Mouse (Mus musculus): ENCODE data around the gene Lrrc1.

Lrrc1 gene

DNA sequence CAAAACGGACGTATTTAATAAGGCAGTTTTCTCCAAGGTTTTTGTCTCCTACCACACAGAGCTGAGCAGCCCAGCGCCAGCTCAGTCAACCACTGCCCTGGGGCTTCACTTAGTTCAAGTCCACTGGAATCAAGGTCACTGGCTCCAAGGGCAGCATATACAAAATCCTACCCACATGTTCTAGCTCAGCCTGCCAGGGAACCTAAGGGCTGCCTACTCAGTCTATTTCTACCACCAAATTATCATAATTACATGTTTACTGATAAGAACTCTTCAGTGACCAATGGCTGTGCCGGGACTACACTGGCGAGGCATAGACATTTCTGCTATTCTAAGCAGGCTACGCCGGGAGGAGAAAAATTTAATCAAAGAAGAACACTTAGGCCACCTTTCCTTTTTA, 80.8 kb downstream of the Lrrc1 start:
- peak; percentile 58 to 61 for DNase-seq (ENCODE audit: low spot score in 2 of 2)

DNA sequence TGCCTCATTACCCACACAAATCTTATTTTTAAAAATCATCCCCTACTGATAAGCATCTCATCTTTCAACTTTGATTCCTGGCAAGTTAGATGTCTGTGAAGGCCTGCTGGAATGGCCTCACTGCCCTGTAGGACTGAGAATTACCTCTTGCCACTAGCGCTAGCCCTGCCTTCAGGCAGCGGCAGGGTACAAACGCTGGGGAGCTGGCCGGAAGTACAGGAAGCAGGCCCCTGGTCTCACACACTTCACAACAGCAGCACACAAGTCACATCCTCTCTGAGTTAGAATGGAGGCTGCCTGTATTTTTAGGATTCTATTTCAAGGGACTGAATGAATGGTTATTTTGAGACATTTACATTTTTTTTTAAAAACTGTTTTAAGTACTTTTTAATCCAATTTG, 81.5 kb downstream of the Lrrc1 start:
- no peak for DNase-seq (ENCODE audit: low spot score in 2 of 2)

DNA sequence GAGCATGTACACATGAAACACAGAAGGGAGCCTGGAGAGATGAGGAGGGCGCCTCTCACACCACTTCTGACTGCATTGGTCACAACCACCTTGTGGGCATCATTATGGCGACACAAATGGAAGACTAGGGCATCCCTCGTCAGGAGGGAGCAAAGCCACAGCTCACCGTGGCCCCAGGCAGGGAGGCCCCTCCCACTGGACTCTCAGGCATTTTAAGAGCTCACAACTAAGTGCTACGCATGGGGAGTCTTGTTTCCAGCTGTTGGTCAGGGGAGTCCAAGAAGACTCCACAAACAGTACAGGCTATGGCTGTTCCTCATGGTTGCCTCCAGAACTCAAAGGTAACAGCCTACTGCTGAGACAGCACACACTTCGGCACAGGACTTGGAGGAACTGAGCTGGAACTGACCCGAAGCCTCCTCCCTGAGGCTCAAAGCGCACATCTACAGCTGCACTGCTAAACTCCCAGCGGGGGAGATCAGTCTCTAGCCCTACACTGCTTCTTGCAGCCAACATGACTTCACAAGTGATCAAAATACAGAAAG, 83.2 kb downstream of the Lrrc1 start:
- no peak for DNase-seq (ENCODE audit: low spot score in 2 of 2)

DNA sequence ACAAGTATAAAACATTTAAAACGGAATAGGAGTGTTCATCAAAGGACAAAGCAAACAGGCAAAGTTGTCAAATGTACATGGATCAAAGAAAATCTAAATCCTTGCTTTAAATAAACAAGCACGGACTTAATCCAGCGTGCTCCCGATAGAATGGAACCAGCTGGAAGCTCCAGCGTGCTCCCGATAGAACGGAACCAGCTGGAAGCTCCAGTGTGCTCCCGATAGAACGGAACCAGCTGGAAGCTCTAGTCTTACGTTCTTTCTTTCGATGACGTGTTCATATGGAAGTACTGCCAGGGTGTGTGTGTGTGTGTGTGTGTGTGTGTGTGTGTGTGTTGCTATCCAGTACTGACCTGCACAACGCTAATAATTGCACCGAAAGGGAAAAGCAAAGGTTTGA, 84.3 kb downstream of the Lrrc1 start:
- DNase-seq (ENCODE audit: low spot score in 2 of 2): no peak

DNA sequence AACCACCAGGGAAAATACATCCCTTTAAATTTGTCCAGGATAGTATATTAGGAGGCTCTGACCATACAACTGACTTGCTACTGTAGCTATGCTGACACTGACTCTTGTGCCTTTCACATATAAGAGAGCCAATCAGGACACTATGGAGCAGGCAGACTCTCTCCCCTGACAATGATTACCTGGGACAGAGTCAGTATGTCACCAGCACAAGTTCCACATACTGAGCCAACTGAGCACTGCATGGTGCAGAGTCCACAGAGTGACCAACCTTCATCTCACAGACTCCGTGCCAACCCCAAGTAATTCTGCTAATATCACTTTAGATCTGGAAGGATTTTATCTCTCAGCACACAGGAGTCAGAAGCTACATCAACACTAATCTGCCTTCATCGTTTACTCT, 85.3 kb downstream of the Lrrc1 start:
- no peak for DNase-seq (ENCODE audit: low spot score in 2 of 2)

DNA sequence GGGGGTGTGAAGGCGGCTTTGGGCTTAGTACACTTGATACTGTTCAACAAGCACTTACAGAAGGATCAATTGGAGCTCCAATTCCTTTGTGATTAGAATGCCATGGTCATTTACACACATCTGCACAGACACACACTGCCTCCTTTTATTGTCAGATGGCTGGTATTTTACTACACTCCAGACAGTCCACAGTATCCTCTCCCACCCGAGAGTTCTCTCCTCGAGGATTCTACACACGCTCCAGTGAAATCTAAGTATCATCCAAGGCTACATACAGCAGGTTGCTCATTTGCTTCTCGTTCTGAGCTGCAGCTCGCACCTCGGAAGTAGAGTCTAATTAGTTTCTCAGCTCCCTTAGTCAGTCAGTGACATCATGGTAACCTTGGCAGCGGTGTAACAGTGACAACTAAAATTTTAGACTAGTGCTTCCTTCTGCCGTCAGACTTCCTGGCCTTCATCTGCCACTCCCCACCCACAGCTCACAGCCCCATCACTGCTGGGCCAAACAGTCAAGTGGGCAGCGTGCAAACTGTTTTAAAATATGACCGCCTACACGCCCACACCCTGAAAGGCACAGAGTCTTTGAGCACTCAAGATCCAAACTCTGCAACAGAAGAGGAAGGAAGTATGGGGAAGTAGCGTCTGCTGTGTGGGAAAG, 88.4 kb downstream of the Lrrc1 start:
- DNase-seq (ENCODE audit: low spot score in 2 of 2): no peak

DNA sequence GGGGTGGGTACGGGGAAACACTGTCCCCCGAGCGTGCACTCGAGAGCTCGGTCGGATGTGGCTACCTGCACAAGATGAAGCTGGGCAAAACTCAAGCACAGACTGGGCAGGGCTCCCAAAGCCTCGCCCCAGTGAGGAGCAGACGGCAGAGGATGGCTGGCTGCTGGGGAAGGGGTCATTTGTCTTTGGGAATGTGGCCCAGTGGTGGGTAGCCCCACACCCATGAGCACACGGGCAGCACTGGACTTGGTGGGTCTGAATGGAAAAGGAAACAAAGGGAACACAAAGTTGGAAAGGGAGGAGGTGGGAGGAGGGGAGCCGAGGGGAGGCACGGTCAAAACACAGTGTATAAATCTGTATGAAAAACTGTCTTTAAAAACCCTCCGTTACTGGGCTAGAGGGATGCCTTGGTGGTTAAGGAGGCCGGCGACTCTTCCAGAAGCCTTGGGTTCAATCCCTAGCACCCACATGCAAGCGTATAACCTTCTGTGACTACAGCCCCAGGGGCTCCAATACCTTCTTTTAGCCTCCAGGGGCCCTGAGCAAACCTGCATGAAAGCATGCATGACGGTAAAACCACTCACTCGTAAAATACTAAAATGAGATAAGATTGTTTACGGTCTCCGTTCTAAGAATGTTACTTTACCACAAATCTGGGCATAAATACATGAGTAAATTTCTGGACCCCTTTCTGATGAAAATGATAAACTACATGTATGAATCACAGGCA, 89.1 kb downstream of the Lrrc1 start:
- DNase-seq (ENCODE audit: low spot score in 2 of 2): no peak

DNA sequence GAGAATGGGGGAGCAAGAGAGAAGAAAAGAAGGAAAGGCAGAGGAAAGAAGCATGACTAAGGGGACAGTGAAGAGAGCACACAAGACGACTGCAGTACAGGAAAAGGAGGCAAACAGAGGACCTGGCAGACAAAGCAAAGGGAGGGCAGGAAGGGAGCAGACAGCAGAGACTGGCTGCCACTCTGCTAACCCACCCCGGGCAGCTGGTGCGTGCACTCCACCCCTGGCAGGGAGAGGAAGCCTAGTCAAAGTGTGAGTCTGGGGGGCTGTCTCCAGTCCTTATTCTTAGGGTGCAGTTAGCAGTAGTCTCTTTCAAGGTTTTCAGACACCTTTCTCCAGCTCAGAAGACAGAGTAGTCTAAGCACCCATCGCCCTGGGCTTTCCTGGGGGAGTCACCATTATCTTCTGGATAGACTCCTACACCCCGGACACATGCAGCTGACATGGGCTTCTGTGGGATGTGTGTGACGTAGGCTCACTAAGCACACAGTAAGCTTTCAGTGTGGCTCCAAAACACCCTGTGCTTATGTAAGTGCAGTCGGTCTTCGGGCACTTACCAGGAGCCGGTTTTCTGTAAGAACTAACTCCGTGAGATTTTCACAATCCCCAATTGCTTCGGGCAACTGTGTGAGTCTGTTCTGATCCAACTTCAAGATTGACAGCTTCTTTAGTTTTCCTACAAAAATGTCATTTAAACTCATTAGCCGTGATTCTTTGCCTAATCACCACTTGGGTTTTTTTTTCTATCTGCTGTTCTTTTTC, 92.4 kb downstream of the Lrrc1 start:
- DNase-seq (ENCODE audit: low spot score in 2 of 2): no peak

DNA sequence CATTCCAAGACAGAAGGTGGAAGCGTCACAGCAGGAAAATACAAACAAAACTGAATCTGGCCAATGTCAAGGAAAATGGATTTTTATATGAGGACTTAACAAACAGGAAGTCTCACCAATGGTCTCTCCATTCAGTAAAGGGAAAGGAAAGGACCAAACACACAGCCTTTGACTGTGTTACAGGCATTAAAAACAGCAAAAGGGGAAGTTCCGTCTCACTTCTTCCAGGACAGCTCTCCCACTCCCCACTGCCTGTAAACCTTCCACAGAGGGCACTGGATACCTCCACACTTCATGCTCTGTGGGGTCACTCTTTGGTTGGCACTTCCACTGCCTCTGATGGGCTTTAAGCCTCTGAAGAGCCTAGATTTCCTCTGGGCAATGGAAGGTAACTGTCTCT, 94.2 kb downstream of the Lrrc1 start:
- no peak for DNase-seq (ENCODE audit: low spot score in 2 of 2)

DNA sequence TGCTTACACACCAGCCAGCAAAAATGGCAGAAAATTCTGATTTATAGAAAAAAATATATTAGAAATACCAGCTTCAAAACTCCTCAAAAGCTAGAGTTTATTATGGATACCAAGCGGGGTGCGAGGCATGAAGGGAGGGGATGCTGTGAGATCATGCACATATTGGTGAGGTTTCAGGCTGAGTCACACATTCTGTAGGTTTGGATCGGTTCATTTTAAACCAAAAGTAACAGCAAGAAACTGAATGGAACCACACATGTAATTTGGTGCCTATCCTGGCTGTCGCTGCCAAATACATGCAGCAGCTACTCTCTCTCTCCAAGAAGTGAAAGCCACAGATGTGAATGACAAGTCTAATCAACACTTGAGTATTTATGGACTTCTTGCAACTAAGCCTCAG, 99.8 kb downstream of the Lrrc1 start:
- no peak for DNase-seq (ENCODE audit: low spot score in 2 of 2)

DNA sequence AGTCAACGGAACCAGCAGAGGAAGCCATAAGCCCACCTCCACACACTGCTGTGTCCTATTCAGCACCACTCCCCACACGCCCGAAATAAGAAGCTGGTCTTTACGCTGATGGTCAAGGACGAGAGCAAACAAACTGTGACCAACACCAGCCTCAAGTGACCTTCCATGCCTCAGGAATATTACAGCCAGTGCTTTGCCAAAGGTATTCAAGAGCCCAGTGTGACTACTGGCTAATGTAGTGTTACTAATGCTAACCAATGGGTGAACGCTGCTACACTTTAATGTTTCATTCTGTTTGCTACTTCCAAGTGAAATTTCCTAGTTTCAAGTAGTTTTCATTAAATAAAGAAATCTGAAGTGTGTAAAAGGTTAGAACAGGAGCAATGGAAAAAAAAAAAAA, 105.3 kb downstream of the Lrrc1 start:
- DNase-seq (ENCODE audit: low spot score in 2 of 2): peak in 1 of 2 experiments; percentile 21

DNA sequence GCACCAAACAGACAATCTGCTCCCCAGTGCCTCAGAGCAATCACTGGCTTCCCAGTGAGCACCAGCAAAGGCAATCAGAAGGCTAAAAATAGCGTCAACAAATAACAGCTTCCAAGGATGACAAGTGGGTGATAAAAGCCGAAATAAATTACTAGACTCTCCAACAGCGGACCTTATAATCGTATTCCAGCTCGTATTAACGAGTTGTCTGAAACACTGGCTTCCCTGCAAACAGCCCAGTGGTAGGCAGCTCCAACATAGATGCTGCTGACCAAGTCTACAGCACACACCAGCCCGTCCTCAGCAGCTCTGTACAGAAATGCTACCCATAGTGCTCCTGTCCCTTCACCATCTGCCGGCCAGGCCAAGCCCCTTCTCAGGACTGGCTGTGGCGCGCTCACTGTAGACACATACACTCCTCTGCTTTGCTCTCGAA, 105.8 kb downstream of the Lrrc1 start:
- peak; percentile 58 to 59 for DNase-seq (ENCODE audit: low spot score in 2 of 2)

DNA sequence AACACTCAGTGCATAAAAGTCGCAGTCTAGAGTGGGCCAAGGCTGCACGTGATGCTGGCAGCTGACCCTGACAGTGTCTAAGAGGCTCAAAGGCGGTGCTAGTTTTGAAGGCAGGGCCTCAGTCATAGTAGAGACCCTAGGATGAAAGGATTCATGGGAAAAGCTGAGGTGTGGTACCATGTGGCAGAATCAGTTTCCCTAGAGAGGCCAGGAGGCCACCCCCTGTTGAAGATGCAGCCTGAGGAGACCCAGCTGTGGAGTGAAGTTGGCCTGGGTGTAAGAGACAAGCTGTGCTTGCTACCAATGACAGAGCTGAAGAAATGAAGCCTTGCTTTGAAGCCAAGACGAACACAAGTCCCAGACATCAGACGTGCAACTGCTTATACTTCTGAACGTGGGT, 107.5 kb downstream of the Lrrc1 start:
- no peak for DNase-seq (ENCODE audit: low spot score in 2 of 2)

DNA sequence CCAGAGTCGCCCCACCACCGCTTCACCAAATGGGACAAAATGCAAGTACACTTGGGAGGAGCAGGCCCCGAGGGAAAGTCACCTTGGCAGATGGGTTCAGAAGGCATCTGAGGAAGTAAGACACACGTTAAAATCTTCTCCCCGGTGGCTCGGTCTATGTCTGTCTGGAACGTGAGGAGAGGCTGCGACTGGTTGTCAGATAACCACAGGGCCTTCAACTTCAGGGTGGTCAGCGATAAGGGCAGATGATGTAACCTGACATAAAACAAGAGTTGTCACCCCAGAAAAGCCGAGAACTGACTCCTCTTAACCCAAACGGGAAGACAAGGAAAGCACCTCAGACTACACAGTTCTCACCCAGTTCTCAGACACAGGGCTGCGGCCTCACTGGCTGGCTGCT, 109.7 kb downstream of the Lrrc1 start:
- DNase-seq (ENCODE audit: low spot score in 2 of 2): no peak

DNA sequence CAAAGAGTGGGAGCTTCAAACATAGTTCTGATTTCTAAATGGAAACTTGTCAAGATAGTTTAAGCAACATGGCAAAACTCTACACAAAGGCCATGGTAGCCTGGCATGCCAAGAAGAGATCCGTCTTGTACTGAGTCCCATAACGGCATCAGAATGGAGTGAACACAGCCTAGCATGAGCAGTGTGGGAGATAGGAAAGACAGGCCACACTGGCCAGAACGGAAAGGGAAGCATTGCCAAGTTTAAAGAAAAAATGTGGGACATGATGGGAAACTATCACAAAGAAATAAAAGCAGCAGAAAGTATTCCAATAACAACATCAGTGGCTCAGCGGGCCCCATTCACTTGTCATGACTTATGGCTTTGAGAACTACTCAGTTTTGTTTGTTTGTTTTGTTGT, 111.2 kb downstream of the Lrrc1 start:
- DNase-seq (ENCODE audit: low spot score in 2 of 2): peak in 1 of 2 experiments; percentile 26

DNA sequence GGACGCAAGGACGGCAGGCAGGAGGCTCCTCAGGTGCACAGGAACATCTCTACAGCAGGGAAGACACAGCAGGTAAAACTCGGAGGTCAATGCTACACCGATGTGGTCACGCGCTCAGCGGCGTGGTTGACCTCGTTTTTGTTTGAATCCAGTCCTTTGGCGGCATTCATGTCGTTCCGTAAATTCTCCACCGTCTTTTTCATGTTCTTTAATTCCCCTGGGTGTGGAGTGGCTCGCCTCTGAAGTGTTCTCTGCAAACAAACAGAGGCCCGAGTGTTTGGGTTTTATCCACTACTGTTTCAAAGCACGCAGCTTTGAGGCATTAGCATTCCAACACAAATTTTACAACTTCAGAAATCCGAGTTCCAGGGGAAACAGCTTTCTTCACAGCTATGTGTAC, 112.6 kb downstream of the Lrrc1 start:
- no peak for DNase-seq (ENCODE audit: low spot score in 2 of 2)

DNA sequence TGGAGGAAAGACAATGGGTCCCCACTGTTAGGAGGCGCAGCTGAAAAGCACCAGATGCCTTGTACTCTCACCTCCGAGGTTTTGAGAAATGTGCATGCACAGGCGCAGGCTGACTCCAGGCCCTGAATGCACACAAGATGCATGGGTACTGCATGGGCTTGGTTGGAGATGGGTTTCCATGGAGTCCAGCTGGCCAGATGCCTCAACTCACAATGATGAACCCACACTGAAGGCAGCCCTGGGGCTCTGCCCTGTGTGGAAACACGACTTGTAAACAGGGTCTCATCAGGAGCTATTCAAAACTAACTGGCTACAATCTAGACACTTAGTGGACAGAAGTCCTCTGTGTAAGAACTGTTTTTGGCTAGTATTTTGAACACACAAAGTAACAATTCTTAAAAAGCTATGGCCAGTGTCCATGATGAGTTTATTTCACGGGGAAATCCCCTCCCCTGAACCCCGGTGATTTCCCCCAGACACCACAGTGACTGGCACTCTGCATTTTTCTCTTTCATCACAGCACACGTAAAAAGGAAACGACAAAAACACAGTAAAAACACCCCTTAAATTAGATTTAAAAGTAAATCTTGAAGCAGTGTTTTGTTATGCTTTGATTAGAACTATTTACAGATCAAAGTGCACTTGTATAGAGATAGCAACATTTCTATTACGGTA, 114.1 kb downstream of the Lrrc1 start:
- no peak for DNase-seq (ENCODE audit: low spot score in 2 of 2)

DNA sequence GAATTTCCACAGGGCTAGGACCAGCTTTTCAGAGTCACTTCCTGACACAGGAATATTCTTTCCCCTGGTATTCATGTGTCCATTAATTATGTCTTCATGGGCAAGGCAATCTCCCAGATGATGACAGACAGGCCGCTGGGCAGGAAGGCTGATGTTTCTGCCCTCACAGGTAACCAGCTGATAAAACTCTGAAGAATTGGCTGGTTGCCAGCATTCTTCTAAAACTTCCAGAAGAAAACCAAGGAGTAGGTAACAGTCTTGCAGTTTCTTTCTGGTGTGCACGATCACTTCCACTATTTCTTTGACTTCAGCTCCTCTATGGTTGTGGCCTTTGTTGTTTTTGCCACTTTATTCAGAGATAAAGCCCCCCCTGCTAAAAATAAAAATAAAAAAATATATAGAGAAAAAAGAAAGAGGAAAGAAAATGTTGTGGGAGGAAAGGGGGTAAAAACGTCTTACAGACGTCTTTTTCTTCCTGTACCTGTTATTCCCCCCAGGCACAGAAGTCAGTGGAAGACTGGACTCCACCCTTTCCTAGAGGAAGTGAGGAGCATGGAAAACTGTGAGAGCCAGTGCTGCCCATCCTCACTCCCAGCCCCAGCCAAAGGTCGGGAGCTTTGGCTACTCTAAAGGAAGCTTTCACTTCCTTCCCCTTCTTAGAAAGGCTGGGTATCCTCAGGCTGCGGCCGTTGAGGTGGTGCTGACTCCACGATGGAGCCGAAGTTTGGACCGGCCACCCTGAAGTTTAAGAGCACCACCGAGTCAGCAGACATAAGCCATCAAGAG, 115.2 kb downstream of the Lrrc1 start:
- peak; percentile 31 to 46 for DNase-seq (ENCODE audit: low spot score in 2 of 2)

DNA sequence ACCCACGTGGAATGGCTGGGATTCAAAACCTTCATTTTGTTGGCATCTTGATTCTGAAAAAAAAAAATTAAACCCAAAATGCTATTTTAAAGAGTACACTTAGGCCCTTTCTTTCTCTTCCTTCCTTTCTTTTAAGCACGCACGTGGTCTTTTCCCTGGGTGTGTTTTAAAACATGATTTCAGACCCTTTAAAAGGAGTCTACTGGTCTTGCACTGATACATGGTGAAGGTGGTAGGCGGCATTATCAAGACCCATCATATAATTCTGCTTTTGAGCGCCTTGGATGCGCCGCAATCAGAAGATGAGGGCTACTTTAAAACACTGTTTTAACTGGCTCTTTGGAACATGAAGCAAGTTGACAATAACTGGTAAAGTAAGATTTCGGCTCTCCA, 115.9 kb downstream of the Lrrc1 start:
- DNase-seq (ENCODE audit: low spot score in 2 of 2): no peak

DNA sequence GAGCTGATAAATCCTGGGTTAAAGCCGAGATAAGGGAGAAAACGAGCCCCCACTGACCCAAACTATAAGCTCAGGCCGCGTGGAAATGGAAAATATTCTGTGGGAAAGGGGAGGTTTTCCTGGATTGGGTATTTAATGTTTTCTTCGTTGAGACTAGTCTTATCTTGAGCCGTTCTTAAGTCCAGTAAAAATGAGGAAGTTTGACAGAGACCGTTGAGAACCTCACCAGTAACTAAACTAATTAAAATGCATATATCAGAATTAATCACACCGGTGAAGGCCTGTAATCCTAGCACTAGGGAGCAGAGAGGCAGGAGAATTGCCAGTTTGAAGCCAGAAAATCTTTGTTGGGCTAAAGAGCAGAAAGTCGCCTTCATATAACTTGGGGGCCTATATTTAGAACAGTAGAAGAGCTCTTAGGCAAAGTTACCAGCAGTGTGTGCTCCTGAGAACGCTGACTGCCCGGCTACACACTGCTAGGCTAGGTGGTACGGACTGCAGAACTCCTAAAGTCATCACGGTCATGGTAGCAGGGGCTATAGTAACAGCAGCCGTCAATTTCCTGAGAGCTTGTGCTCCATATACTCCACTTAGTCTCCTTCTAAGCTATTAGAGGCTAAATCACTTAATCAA, 116.4 kb downstream of the Lrrc1 start:
- no peak for DNase-seq (ENCODE audit: low spot score in 2 of 2)
